Mouse (Mus musculus) spleen, adult 2 months (tissue): ENCODE data around the gene Adprhl1.

ENCODE experiments used
- CTCF ChIP-seq: fragments of 200-500 bp; IDR thresholded peaks from 2 replicates; pipeline ENCODE4 v1.5.1; 2011; ENCODE audit warnings: mild to moderate bottlenecking, inconsistent platforms; ENCODE audit not compliant: insufficient read depth, insufficient read length, insufficient replicate concordance; ENCODE audit errors: extremely low read depth
- POLR2A ChIP-seq: fragments of 200-500 bp; IDR thresholded peaks from 2 replicates; pipeline ENCODE4 v1.6.1; 2011; ENCODE audit warnings: low read depth, low read length, inconsistent platforms

DNA sequence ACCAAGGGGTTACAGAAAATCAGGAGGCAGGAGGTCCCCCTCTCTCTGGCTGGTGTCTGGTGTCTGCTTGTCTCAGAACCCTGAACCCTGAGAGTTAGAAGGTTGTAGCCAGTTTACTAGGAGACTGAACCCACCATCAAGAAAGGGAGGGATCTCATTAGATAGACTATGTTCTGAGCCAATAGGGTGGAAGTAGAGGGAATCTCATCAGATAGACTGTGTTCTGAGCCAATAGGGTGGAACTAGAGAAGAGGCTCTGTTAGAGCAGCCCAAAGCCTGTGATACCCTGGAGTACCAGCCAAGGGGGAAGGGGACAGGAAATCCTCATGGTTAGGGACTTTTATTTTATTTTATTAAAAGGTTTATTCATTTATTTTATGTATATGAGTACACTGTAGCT lies 36.0 kb downstream of the Adprhl1 start:
- TF ChIP-seq CTCF (no peak), POLR2A (no peak)
